Mouse (Mus musculus) cerebellum, adult 8-10 months (tissue): ENCODE data around the gene Kri1.
"Not testable (repeated sequence)": the region's sequence is repeated elsewhere in the genome, so short reads cannot be mapped to it uniquely, and the experiment has no call there.

Source experiments
- DNase-seq: peaks from one replicate; pipeline ENCODE4 v3.0.0; 2022

The Kri1 gene

DNA sequence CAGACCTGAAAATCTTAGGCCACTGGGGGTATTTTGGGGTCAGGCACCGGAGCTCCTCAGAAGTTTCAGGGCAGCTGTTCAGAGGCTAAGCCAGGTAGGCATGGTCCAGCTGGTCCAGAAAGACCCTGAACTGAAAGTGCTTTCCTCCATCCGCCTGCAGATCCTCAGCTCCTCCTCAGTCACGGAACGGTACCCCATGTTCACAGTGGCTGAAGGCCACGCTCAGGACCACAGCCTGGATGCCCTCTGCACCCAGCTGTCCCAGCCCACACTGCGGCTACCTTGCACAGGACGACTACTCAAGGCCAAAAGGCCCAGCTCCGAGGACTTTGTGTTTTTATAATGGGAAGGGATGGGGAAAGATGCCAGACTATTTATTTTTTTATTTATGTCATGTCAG, 14.7 kb downstream of the Kri1 start:
- no peak for DNase-seq

DNA sequence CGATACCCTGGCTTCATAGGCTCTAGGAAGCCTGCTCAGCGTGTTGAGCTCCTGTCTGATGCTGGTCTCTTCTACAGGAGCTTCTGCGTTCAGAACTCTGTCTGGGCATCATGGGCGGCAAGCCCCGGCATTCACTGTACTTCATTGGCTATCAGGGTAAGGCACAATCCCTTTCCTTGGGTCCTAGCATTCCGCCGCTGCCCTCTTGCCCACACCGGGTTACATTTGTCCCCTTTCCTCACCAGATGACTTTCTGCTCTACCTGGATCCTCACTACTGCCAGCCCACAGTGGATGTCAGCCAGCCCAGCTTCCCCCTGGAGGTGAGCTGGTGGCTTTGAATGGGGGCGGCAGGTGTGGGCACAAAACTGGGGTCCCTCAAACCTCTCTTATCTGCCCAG, 15.4 kb downstream of the Kri1 start:
- DNase-seq = no peak

DNA sequence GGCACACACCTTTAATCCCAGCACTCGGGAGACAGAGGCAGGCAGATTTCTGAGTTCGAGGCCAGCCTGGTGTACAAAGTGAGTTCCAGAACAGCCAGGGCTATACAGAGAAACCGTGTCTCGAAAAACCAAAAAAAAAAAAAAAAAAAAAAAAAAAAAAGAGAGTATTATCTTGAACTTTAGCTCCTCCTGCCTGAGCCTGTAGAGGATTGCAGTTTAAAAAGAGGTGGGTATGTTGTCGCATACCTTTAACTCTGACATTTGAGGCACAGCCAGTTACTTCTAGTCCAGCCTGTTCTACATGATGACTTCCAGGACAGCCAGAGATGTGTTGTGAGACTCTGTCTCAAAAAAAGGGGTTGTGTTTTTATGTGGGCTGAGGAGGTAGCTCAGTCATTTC, 18.2 kb downstream of the Kri1 start:
- not testable (repeated sequence) for DNase-seq

GRCm38 (mm10) chr9:21268305-21268704, 19.5 kb downstream of the Kri1 start:
- DNase-seq = no peak

DNA sequence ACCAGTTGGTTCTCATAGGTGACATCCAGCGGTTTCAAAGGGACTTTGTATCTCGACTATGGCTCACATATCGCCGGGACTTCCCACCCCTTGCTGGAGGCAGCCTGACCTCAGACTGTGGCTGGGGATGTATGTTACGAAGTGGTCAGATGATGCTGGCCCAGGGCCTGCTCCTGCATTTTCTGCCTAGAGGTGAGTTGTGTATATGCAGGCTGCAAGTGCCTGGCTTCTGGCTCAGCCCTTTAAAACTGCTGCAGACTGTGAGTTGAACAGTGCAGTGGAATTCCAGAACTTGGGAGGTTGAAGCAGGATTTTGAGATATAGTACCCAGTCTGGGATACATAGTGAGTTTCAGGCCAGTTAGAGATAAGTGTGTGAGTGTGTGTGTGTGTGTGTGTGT, 20.9 kb downstream of the Kri1 start:
- no peak for DNase-seq

DNA sequence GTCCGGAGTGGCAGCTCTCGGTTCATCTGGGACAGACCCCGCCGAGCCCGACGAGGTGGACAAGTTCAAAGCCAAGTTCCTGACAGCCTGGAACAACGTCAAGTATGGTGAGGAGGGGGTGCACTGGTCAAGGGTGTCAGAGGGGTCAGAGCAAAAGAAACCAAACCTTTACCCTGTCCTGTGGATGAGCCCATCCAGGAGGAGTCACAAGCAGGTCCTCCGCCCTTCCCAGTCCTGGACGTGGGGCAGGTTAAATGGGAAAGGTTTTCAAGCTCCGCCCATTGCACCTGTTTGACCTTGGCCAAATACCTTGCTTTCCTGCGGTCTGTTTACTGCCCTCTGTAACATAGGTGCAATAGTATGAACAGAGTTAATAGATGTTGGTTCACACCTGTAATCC, 22.2 kb downstream of the Kri1 start:
- DNase-seq = no peak

- DNase-seq = peak; percentile 99
Observed at GRCm38 (mm10) chr9:21265000-21265561, 22.7 kb downstream of the Kri1 start, which contains the start of gene Atg4d. Atg4d (plus strand) TSS chr9:21265293.

DNA sequence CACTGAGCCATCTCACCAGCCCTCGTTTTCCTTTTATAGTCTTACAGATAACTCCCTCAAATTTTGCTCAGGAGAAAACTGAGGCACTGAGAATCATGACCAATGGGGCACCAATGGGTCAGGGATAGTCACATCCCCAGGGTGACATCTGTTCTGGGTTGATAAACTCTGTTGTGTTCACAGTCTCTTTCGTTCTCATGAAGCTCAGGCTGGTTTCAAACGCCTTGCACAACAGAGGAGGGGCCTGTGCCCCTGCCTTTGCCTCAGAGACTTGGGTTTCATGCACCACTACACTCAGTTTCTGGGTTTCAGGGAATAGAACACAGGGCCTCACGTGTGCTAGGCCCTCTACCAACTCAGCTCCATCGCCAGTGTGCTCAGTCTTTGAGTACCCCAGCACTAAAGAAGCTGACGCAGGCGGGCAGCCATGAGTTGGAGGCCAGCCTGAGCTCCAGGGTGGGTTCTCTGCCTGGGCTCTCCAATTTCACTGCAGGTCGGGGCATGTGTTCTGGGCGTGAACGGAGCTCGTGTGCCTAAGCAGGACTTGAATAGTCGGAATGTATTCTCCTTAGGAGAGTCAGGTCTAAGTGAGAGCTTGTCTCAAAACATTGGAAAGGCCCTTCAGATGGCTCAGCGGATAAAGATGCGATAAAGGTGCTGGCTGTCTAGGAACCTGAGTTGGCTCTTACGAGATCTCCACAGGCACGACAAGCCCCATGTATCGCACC, 23.3 kb downstream of the Kri1 start:
- DNase-seq = no peak

DNA sequence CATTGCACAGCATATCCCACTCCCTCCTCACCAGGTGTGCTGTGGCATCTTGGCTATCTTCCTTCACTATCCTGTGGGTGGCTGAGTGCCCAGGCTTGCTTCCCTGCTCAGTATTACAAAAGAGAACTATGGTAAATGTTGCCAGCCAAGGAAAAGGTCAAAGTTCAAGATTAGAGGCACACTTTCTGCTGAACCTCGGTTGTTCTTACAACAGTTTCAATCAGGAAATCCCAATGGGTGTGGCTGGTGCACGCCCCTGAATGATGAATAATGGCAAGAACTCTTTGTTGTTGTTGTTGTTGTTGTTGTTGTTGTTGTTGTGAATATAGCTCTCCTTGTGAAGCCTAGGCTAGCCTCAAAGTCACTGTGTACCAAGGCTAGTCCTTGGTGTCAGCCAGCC, 25.9 kb downstream of the Kri1 start:
- no peak for DNase-seq

- DNase-seq = no peak
Observed at GRCm38 (mm10) chr9:21260491-21261040, 27.2 kb downstream of the Kri1 start.

DNA sequence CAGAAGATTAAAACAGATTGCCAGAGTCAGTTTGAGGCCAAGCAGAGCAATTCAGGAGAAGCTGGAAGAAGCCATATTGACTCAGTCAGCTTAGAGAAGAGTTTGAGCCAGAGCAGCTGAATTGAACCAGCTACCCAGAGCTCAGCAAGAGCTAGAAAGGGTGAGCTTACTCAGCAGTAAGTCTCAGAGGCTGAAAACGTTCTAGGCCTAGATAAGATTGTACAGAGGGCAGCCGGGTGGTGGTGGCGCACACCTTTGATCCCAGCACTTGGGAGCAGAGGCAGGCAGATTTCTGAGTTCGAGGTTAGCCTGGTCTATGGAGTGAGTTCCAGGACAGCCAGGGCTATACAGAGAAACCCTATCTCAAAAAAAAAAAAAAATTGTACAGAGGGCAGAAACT, 31.4 kb downstream of the Kri1 start:
- not testable (repeated sequence) for DNase-seq

- no peak for DNase-seq
Observed at GRCm38 (mm10) chr9:21254690-21255089, 33.1 kb downstream of the Kri1 start.

DNA sequence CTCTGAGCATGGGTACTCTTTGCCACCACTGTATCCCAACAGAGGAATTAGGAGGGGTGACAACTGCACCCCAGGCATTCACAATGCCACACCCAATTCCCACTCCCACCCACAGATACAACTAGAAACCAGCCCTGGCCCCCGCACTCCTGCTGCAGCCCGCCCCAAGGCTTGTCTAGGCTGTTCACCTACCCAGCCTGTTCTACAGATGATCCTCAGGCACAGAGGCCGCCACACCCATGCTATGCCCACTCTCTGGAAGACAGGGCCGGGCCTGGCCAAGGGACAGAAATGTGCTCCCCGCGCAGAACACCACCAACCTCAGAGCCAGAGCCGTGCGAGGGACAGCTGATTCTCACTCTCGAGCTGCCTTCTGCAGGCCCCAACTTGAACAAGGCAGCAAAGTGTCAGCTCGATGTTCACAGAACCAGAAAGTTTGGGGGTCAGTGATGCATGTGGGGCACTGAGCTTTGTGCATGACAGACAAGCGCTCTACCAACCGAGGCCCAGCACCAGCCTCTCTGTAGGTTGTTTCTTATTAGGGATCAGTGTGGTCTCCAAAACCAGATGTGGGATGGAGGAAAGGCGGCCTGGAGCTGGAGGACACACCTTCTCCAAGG, 36.5 kb downstream of the Kri1 start:
- DNase-seq = no peak

- DNase-seq = no peak
Observed at GRCm38 (mm10) chr9:21250509-21250908, 37.3 kb downstream of the Kri1 start.

GRCm38 (mm10) chr9:21249629-21250508, 37.9 kb downstream of the Kri1 start:
- no peak for DNase-seq

DNA sequence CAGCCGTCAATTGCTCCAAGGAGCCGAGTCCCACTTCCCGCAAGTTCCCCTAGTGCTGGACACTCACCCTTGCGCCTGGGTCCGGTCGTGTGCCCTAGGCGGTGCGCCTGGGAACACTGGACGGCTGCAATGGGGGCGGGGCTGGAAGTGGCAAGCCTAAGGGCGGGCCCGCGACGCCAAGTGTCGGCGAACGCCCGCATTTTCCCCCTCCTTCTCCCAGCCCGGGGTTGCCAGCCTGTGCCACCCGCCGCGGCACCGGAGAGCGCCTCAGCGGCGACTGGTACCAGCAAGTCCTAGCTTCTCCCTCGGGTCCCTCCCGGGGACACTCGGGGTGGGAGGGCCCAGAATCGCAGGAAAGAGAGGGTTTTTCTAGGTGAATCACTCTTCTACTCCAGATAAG, 39.4 kb downstream of the Kri1 start, which contains the start of gene S1pr5:
Gene S1pr5, minus strand, starts transcription at position 118 of the 400 bp plus-strand sequence.
- DNase-seq = no peak

DNA sequence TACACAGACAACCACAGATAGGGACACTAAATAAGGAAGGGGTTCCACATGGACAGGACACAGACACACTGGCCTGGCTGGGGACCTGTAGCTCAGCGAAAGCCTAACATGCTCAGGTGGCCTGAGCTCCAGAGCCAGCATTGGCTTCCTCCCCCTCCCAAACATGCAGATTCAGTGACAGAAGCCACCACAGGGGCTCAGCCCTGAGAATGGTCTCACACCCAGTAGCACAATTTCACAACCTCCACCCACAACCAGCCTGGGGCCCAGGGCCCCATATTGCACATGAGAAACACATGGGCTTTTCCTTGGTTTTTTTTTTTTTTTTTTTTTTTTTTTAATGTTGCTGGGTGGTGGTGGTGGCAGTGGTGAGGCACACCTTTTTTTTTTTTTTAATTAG, 41.4 kb downstream of the Kri1 start:
- DNase-seq = no peak

- no peak for DNase-seq
Observed at GRCm38 (mm10) chr9:21245113-21245487, 42.7 kb downstream of the Kri1 start.

GRCm38 (mm10) chr9:21244428-21245112, 43.2 kb downstream of the Kri1 start:
- DNase-seq = peak; percentile 73

DNA sequence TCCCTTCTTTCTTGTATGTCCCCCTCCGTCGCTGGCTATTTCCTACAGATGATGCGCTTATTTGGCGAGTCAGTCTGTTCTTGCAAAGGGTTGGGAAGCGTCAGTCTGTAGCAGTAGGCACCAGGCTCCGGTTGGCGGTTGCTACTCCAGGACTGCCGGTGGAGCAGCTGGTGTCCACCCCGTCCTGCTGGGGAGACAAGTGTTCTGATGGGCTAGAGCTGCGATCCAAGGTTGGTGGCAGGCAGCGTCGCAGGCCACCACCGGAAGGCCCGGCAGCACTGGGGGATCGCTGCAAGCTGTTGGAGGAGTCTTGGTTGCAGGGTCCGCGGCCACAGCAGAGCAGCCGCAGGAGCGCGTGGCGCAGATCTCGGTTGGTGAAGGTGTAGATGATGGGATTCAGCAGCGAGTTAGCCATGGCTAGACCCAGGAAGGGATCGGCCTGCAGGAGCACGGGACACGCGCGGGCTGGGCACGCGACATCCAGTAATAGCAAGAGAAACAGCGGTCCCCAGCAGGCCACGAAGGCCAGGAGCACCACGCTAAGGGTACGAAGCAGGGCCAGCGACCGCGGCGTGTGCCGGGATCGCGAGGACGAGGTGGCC, 43.8 kb downstream of the Kri1 start:
- DNase-seq = peak; percentile 81

DNA sequence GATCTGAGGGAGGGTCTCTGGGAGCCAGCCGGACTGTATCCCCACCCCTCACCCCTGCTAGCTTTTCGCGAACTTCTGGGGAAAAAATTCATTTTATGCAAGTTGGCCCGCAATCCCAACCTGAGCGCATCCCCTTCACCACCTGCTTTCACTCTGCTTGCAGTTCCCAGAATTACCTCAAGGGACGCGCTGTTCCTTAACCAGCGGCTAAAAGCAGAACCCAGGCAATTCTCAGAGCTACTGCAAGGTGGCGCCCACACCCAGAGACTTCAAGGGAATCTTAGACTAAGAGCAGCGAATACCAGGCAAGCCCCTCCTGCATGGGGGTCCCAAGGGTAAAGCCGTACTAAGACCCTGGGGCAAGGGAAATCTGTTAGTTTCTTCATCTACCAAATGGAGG, 46.4 kb downstream of the Kri1 start:
- peak; percentile 83 for DNase-seq

DNA sequence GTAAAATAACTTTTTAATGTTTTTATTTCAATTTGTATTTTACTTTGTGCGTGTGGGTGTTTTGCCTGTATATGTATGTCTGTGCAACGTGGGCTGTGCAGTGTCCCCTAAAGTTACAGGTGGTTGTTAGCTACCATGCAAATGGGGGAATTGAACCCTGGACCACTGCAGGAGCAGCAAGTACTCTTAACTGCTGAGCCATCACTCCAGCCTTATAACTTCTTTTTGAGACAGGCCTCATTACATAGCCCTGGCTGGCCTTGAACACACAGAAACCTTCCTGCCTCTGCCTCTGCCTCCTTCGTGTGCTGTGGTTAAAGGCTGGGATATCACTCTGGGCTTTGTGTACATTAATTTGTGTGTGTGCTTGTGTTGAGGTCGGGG, 48.3 kb downstream of the Kri1 start:
- no peak for DNase-seq
